Mouse (Mus musculus): ENCODE results near the gene Ntn1.

Ntn1 gene

GRCm38 (mm10) chr11:68210714-68211113 lies 189.9 kb downstream of the Ntn1 start:
- no peak for DNase-seq (ENCODE audit: low spot score)

GRCm38 (mm10) chr11:68209506-68209905 lies 191.1 kb downstream of the Ntn1 start:
- DNase-seq (ENCODE audit: low spot score): no peak

- DNase-seq (ENCODE audit: low spot score): no peak
Observed at GRCm38 (mm10) chr11:68208582-68208981, 192.0 kb downstream of the Ntn1 start.

GRCm38 (mm10) chr11:68208023-68208422 lies 192.6 kb downstream of the Ntn1 start:
- DNase-seq (ENCODE audit: low spot score): no peak

- no peak for DNase-seq (ENCODE audit: low spot score)
Observed at GRCm38 (mm10) chr11:68205572-68206229, 194.9 kb downstream of the Ntn1 start.

DNA sequence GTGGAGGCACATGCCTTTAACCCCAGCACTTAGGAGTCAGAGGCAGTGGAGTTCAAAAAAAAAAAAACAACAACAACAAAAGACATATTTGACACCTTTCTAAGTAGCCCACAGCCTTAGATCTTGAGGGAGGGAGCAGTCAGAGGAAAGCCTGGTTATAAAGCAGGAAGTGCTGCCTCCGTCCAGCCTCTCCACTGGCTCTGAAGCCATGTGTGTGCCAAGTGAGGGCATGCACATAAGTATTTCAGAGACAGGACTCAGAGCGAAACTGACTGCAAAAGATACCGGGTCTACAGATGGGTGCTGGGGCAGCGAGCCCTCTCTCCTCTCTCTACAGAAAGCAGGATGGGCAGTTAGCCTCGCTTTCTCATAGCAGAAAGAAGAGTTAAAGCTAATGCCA lies 196.2 kb downstream of the Ntn1 start:
- DNase-seq (ENCODE audit: low spot score): no peak

DNA sequence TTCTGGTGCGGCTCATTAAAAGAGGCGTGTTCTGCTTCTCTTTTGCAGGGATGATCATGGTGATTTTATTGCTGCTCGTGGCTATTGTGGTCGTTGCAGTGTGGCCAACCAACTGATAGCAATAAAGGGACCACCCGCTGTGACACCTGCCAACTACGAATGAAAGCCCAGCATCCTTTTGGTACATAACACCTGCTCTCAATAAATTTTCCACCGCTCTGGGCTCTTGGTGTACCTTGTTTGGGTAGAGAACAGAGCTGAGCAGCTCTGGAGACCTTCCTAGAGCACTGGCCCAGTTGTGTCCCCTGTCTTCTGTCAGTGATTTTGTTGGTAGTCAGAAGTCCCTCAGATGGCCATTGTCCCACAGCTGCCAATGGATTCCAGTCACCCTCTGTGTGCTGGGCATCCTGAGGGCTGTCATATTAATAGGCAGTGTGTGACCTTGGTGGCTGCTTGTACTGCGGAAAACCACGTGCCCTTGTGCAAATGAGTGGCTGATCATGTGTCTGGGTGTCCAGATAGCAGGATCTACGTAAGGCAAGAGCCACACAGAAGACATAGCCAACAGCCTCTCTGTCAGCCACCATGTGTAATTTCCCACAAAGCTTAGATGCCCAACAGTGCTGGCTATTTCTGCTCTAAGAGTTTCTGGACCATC lies 196.8 kb downstream of the Ntn1 start:
- no peak for DNase-seq (ENCODE audit: low spot score)

GRCm38 (mm10) chr11:68202561-68202960 lies 198.1 kb downstream of the Ntn1 start:
- no peak for DNase-seq (ENCODE audit: low spot score)

DNA sequence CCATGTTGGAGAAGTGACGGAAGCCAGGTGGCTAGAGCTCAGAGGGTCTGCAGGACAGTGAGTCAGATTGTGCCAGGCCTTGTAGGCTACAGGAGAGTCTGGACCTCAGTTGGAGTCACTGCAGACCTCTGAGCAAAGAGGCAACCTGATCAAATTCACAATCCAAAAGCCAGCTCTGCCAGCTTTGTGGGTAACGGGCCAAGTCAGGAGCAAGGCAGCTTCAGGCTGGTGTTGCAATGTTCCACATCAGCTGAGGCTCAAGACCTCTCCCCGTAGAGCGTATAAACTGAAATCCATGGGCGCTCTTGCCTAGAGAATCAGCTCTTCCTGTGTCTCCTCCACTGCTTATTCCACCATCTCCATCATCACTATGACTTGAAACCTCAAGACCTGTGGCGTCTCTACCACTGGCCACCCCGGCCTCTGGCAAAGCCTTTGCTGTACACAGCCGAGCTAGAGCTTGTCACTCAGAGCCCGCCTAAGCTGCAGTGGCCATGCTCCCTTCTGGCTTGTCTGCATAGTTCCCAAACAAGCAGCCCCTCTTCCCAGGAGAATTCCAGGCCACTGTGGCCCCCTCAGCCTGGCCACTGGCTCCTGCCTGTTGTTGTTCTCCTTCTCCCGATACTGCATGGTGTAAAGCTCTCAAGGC lies 198.7 kb downstream of the Ntn1 start:
- no peak for DNase-seq (ENCODE audit: low spot score)

- no peak for DNase-seq (ENCODE audit: low spot score)
Observed at GRCm38 (mm10) chr11:68201063-68201462, 199.6 kb downstream of the Ntn1 start.

DNA sequence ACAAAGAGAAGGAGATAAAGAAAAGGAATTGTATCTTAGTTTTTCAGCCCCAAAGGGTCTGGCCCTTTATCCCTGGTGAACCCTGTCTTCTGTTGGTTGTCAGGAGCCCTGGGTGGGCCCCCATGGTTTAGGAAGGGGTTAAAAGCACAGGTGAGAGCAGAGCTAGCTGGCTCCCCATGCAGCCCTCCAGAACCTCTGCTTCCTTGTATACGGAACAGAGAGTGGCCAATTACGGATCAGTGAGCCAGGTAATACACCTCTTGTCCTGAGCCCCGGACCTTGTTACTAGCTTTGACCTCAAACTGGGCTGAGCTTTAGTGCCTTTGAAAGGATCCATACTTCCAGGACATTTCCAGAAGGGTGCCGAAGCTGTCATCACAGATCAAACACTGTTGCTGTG lies 200.1 kb downstream of the Ntn1 start:
- DNase-seq (ENCODE audit: low spot score): no peak

DNA sequence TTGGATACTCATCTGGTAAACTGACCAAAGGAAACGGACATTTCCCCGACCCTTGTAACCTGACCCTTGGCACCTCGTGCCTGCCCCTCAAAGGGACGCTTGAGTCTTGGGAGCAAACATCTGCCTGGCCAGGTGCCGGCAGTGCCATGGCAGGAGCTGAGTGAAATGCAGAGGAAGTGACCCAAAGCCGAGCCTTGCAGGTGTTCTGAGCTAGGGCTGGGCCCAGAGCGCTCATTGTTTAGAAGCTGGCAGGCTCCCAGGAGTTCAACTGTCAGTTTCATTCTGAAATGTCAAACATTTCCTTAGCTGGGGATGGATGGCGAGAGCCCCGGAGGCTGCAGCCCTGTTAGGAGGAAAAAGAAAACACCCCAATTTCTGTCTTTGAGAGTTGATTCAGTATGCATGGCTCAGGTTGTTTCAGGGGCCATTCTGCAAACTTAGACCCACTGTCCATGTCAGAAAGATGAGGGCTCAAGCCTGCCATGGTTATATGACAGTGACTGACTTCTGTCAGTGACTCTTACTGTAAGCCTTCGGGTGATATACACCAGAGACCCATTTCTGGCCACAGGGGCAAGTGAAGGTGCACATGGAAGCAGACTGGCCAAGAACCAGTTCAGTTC lies 200.7 kb downstream of the Ntn1 start:
- DNase-seq (ENCODE audit: low spot score): no peak

GRCm38 (mm10) chr11:68199103-68199502 lies 201.5 kb downstream of the Ntn1 start:
- DNase-seq (ENCODE audit: low spot score): no peak

DNA sequence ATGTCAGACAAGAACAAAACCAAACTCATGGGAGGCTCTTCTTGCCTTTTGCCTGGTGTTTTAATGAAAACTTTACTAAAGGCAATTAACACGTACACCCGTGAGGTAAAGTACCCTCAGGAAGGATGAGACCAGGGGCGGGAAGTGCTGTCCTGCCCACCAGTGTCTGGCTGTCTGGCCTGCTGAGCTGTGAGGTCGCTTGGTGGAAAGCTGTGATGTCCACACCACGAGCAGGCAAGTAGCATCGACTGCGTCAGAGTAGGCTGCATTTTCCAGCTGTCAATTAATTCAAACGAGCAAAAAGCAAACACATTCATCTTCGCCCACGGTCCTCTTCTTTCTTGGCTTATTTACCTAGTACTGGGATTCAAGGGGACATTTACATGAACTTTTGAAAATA lies 201.9 kb downstream of the Ntn1 start:
- no peak for DNase-seq (ENCODE audit: low spot score)

GRCm38 (mm10) chr11:68197471-68197870 lies 203.2 kb downstream of the Ntn1 start:
- no peak for DNase-seq (ENCODE audit: low spot score)

DNA sequence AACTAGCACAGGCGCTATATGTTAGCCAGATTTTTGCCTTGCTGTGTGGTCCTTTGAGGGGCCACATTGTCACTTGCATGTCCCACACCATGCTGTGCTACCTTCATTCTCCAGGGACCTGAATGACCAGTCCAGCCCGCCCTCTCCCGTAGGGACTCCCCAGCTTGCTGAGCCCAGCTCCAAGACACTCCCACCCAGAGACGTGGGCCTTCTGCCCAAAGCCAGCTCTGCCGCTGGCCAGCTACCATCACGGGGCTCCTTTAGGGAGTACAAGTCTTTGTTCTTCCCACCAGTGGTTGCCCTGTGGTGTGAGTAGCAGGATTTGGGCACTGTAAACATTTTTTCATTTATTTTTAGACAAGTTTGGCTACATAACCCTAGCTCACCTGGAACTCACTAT lies 204.1 kb downstream of the Ntn1 start:
- DNase-seq (ENCODE audit: low spot score): no peak

DNA sequence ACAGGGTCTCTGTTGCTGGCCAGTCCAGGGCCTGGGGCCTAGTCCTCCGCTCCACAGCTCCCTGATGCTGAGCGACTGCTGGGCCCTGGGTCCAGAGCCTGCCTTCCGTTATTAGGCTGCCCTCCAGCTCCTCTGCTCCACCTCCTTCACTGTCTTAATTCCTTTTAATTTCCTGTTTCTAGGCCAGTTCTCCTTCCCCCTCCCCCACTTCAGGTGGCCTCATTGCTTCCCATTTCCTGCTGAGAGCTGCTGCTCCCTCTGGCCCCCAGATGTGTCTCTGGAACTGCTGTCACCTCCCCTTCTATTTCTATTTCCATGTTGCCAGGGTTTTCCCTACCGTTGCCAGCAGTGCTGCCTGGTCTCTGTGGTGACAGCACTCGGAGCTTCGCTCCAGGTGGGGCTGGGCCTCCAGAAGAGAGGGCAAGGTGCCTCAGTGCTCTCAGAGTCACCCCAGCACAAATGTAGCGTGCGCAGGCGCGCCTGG lies 204.9 kb downstream of the Ntn1 start:
- no peak for DNase-seq (ENCODE audit: low spot score)

GRCm38 (mm10) chr11:68195168-68195567 lies 205.5 kb downstream of the Ntn1 start:
- DNase-seq (ENCODE audit: low spot score): no peak

- no peak for DNase-seq (ENCODE audit: low spot score)
Observed at GRCm38 (mm10) chr11:68190849-68191248, 209.8 kb downstream of the Ntn1 start.

GRCm38 (mm10) chr11:68188695-68189201 lies 211.9 kb downstream of the Ntn1 start:
- no peak for DNase-seq (ENCODE audit: low spot score)

GRCm38 (mm10) chr11:68187242-68187641 lies 213.4 kb downstream of the Ntn1 start:
- DNase-seq (ENCODE audit: low spot score): no peak

DNA sequence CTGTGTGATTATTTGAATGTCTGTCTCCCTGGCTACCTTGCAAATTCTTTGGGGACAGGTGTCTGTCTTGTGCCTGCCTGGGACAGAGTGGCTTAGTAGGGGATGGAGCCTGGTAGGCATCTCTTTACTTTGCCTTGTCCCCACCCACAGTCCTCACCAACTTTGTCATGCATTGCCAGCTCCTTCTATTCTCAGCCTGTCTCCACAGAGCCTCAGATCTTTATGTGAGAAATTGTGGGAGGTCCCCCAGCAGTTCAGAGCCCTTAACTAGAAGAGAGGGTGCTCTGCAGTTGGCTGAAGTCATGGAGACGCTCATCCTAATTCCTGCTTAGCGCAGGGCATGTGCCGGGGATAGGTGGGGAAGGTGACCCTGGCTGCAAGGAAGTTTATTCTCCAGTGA lies 215.0 kb downstream of the Ntn1 start:
- DNase-seq (ENCODE audit: low spot score): no peak

GRCm38 (mm10) chr11:68177415-68177814 lies 223.2 kb downstream of the Ntn1 start:
- no peak for DNase-seq (ENCODE audit: low spot score)
